Mouse (Mus musculus) gastrocnemius, postnatal 25 days (tissue): ENCODE measurements around the gene Iqcf5. TPM values are rescaled to one million over a fixed set of nuclear protein-coding genes. Genes with fewer than 3 reads are reported as not detected.

Experiments
- DNase-seq: peaks from one replicate; pipeline ENCODE4 v3.0.0; 2022
- long read RNA-seq, 2 experiments: library from polyadenylated mRNA; stranded (forward); transcript quantifications; one replicate each; pipeline ENCODE4 v2.0.0; 2021
- total RNA-seq, 2 experiments: library from RNA; stranded (reverse); gene quantifications; 1 replicate in 1 of 2; 2 replicates in 1 of 2; pipeline ENCODE4 v1.2.3; 2021

Iqcf5 gene
- total RNA-seq = not detected
- long read RNA-seq, experiment 1 = 0 reads
- long read RNA-seq, experiment 2 = 0 reads

GRCm38 (mm10) chr9:106514273-106514672 is at the start of gene Iqcf5:
TSS of gene Iqcf5 (plus strand) at chr9:106514573.
- DNase-seq = no peak

DNA sequence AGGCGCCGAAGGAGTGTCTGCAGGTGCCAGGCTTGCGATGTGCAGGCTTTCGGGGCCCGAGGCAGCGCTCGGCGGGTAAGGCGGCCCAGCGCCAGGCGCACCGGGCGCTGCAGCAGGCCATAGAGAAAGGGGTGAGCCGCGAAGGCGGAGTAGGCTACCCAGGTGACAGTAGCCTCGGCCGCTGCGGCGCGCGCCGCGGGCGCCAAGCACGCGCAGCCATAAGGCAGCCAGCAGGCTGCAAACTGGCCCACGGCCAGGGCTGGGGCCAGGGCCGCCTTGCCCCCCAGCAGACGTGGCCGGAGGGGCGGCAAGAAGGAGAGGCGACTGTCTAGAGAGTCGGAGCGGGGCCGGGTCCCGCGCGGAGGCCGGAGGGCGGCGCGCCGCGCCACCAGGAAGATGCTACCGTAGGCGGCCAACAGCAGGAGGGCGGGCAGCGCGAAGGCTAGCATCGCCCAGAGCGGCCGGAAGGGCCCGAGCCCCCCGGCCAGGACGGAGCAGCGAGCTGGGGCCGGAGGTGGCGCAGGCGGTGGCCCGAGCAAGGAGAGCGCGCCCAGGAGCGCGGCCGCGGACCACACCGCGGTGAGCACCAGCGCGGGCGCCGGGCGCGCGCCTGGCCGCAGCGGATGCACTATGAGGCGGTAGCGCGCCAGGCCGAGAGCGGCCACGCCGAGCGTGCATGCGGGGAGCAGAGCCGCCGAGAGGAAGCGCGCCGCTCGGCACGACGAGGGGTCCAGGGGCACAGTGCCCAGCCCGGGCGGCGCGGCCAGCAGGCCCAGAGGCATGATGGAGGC is 49.4 kb upstream of the Iqcf5 start:
- DNase-seq = peak; percentile 62

GRCm38 (mm10) chr9:106465571-106466200 is 48.7 kb upstream of the Iqcf5 start, which contains the start of gene Gpr62:
TSS of gene Gpr62 (minus strand) at chr9:106465938.
- peak; percentile 53 for DNase-seq

DNA sequence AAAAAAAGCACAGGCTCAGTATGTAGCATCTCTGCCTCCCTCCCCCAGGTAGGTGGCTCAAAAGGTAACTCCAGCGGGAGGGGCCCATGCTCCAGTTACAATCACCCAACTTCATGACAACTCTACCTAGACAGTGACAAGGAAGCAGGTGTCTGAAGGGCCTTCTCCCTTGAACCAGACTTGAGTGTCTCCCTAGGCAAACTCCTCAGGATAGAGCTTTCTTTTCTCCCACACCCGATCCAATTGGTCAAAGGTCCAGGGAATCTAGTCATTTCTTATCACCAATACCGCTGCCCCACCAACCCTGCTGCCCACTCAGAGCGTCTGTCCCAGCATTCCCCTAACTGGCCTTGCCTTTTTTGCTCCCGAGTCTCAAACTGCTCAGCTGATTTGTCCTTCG is 47.7 kb upstream of the Iqcf5 start:
- no peak for DNase-seq

DNA sequence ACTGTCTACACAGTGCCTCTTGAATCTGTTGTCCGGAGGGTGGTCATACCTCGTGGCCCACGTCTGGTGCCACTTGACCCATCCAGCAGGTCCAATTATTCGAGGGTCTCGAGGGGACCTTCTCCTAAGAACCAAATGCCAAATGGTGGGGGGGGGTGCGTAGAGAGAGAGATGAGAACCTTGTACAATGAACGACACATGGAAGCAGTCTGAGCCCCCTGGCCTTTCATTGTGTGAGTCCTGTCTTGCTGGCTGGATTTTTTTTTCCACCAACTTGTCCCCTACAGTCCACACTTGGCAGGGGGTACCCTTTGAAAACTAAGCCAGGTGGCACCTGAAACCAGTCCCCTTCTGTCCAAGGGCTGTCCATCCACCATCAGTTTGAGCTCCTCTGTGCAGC is 46.6 kb upstream of the Iqcf5 start:
- no peak for DNase-seq

DNA sequence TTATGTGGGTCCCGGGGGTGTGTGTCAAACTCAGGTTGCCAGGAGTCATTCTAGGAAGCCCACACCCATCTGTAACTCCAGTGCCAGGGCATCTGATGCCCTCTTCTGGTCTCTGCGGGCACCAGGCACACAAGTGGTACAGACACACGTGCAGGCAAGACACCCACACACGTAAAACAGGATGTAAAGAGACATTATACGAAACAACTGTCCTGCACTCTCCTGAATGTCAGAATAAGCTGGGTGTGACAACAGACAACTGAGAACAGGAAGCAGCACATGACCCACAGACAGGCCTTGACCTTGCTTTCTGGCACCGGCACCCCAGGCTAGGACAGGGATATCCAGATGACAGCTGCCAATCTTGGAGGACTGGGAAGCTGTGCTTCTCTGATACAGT is 45.1 kb upstream of the Iqcf5 start:
- DNase-seq = peak; percentile 6

GRCm38 (mm10) chr9:106469776-106470175 is 44.6 kb upstream of the Iqcf5 start:
- peak; percentile 5 for DNase-seq

- DNase-seq = peak; percentile 10
Measured at GRCm38 (mm10) chr9:106470991-106471750, 43.2 kb upstream of the Iqcf5 start.

- peak; percentile 75 for DNase-seq
Measured at GRCm38 (mm10) chr9:106471892-106472291, 42.5 kb upstream of the Iqcf5 start.

DNA sequence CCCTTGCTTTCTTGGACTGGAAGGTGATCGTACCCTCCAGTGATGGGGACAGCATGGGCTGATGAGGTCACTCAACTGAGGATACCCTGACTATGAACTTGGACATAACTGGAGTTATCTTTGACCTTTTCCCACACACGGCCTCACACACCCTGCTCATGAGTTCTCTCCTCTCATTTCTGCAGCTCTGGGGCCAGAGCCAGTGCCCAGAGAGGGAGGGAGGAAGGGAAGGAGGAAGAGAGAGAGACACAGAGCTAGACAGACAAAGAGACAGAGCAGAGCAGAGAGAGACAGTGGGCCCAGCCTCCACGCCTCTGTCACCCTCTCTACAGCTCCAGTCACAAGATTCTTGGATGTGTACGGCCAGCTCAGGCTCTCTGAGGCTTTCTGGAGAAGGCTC is 42.1 kb upstream of the Iqcf5 start:
- DNase-seq = peak; percentile 45

DNA sequence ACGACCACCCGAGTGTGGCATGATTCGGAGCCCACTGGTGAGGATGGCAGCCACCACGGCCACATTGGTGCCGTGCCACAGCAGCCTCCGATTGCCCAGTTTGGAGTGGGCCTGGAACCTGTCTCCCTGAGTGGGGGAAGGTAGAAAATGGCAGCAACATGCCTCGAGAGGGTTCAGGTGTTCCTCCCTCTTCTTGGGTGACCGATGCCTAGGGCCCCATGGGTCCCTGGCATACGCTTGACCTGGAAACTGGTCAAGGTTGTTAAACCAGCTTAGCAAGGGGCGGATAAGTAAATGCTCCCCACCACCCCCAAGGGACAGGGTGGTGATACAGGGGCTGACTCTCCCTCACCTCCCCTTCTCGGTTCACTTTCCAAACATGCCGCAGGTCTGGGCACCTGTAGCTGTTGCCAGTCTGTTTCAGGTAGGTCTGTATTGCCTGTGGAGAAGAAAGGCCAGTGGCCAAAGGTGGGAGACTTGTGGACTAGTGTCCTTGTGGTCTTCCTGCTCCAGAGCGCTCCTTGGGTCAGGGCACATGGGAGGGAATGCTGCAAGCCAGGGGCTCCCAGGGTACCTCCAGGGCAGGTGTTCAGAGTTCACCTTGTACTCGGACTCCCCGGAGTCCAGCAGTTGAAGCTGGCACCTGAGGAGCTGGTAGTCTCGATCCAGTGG is 41.2 kb upstream of the Iqcf5 start:
- peak; percentile 29 for DNase-seq

DNA sequence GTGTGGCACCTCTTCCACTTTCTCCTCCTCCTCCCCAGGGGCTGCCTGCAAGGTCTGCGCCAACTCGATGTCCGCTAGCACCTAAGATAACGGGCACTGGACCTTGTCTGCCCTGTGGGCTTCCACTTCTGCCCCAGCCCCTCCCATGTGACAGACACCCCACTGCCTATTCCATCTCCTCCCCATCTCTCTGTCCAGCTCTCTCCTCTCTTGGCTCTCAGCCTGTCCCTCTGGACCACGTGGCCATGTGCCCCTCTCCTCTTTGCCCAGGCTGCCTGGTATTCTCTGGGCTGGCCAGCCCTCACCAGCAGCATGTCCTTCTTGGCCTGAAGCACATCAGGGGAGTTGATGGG is 40.6 kb upstream of the Iqcf5 start:
- no peak for DNase-seq

- peak; percentile 78 for DNase-seq
Measured at GRCm38 (mm10) chr9:106474456-106474855, 39.9 kb upstream of the Iqcf5 start.

- peak; percentile 44 for DNase-seq
Measured at GRCm38 (mm10) chr9:106475046-106475445, 39.3 kb upstream of the Iqcf5 start.

GRCm38 (mm10) chr9:106475663-106476001 is 38.7 kb upstream of the Iqcf5 start, which contains the start of gene Rrp9:
TSS of gene Rrp9 (plus strand) at chr9:106475963.
- no peak for DNase-seq

DNA sequence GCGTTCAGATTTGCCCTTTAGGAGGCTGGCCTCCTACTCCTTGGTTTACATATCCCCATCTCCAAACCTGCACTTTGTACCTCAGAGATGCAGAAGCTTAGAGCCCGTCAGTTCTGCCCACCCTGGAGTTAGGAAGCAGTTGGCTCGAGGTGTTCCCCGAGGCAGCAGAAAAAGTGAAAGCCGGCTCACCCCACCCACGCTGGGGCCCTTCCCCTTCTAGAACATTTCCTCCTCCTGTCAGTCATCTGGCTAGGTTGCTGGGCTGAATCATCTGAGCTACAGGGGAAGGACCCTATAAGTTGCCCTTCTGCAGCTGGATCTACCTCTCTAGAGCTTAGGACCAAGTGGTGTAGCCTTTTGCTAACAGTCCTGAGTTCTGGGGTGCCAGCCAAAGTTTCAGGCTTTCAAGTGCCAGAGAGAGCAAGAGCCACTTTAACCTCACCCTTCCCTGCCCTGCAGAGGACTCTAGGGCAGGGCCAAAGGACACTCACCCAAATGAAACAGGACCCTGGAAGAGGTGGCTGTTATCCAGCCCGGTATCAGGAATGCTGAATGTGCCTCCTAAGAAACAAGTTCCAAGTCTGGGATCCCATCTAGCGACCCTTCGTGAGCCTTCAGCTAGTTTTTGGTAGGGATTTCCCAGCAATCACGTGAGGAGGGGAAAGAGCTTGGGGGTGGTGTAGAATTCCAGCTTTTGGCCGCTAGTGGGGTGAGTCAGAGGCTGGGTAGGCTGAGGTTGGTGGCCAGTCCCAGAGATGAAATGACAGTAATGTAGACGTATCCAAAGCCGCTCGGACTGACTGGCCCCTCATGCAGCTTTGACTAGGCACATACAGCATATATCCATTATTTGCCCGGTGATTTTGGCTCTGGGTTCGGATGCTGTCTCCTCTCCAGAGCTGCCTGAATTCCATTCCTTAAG is 38.1 kb upstream of the Iqcf5 start:
- peak; percentile 82 for DNase-seq

GRCm38 (mm10) chr9:106476924-106477484 is 37.4 kb upstream of the Iqcf5 start, which contains the start of gene Parp3:
TSS of gene Parp3 (minus strand) at chr9:106476949.
- peak; percentile 99 for DNase-seq

- DNase-seq = no peak
Measured at GRCm38 (mm10) chr9:106477649-106478048, 36.7 kb upstream of the Iqcf5 start.

- no peak for DNase-seq
Measured at GRCm38 (mm10) chr9:106478101-106478500, 36.3 kb upstream of the Iqcf5 start.

GRCm38 (mm10) chr9:106480541-106480940 is 33.8 kb upstream of the Iqcf5 start:
- peak; percentile 5 for DNase-seq

GRCm38 (mm10) chr9:106481075-106481474 is 33.3 kb upstream of the Iqcf5 start:
- DNase-seq = no peak
